Mouse (Mus musculus) spleen, postnatal 10 days (tissue): ENCODE data around the gene Ccdc102a.

Experiments used
- DNase-seq, 2 experiments: peaks; one replicate each; pipeline ENCODE4 v3.0.0; 2021 to 2022; ENCODE audit warnings: low spot score in 2 of 2

Ccdc102a gene

GRCm38 (mm10) chr8:94922176-94922575 lies 4.3 kb upstream of the Ccdc102a start:
- DNase-seq, result no peak

DNA sequence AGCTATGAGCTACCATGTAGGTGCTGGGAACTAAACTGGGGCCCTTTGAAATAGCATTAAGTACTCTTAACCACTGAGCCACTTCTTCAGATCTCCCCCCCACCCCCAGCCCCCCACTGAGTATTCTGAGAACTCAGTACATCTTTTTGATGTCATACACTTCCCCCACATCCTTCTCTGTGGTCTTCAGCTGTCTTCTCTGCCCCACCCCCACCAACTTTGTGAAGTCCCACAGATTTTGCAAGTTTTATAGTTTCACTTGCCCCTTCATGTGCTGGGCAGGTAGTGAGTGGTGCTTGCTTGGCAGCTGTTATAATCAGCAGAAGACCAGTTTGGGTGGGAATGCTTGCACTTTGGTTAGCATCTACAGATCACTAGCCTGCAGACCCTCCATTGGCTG lies 1.4 kb upstream of the Ccdc102a start:
- no peak for DNase-seq

- DNase-seq, result peak; percentile 54 to 87
These were observed 546 bp downstream of the Ccdc102a start for GRCm38 (mm10) chr8:94917352-94917751.

DNA sequence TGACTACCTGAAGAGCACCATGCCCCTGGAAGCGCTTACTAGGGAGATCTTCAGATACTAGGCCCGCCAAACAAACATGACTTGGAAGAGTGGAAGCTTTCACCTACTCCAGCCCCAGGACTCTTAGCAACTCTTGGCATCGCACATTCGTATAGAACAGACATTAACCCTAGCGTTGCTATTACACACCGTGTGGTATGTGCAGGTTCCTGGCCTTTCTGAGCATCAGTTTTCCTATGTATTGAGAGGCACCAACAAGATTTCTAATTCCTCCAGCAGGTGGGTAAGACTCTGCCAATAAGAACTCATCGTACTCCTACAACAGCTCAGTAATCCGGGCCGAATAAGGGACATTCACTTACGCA lies 956 bp downstream of the Ccdc102a start:
- no peak for DNase-seq

GRCm38 (mm10) chr8:94916311-94916959 lies 1.5 kb downstream of the Ccdc102a start:
- DNase-seq, result no peak

GRCm38 (mm10) chr8:94914701-94915101 lies 3.2 kb downstream of the Ccdc102a start:
- DNase-seq, result no peak

DNA sequence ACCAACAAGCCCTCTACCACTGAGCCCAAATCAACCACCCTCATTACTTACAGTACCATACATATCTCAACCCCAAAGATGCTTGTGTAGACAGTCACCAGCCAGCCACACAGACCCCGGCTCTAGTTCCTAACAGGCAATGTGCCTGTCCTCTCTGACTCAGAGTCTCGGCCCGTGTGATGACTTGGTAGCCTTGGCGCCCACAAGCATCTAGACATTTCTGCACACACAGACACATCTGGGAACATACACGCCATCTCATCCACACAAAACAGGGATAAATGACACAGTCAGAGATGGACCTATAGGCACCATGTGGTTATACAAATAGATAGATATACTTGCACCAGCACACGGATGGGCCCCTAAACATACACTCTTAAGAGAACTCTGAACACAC lies 3.6 kb downstream of the Ccdc102a start:
- no peak for DNase-seq

DNA sequence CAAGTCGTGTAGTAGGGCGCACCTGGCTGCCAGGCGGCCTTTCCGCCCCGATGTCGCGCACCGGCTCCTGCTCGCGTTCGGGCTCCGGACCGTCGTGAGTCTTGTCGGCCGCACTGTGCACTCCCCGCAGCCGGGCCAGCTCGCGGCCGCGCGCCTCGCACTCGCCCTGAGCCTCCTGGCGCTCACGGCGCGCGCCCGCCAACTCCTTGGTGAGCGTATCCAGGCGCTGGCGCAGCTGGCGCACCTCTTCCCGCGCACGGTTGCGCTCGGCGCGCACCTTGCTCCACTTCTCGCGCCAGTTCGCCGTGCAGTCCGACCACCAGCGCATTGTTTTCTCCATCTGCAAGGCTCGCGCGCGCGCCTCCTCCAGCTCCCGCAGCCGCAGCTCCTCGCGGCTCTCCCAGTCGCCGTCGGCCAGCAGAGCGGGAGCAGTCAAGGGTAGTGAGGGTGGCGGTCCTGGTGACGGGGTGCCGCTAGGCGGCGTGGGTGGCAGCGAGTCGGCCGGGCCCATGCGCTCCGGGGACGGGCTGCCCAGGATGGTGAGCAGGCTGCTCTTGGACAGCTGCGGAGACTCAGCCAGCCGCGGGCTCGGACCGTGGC lies 4.7 kb downstream of the Ccdc102a start:
- peak in 1 of 2 experiments; percentile 68 for DNase-seq

DNA sequence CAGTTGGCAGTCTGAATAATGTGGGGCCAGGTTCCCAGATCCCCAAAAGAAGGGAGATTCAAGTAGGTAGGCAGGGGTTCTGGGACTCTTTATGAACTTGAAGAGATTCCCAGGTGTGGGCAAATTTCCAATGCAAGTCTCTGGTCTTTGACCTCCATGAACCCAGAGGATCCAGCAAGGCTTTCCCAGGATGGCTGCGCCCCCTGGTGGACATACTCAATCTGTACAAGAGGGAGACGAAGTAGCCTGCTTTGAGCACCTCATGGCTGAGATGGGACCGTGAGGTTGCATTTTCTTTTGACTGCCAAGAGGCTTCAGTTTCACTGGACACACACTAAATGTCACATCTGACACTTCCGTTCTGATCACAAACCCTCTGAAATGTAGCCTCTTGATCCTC lies 9.1 kb downstream of the Ccdc102a start:
- peak; percentile 86 to 92 for DNase-seq

DNA sequence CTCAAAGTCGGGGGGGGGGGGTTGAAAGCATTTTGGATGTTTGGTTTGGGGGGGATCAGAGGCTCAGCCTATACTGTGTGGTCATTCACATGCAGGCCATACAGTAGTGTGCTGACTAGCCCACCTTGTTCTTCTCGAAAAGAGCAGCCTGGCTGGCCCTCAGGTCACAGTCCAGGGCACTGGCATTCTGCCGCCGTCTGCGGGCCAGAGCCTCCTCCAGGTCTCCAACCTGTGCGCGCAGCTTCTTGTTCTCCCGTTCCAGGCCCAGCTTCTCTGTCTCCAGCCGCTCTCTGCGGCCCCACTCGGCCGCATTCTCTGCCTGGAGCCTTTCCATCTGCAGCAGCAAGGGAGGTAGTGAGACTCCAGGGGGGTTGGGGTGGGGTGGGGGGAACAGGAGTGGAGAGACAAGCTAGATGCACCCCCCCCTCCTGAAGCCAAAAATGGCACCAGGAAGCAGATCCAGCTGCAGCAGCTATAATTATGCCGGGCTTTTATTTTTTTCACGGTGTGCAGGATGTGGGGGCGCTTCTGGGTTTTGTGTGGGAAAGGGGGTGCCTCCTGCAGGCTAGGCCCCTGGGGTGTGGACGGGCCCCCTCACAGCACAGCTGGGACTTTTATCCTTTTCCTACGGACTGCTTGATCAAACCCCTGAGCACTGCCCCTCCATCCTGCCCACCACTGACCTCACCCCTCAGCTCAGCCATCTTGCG lies 10.2 kb downstream of the Ccdc102a start:
- no peak for DNase-seq

DNA sequence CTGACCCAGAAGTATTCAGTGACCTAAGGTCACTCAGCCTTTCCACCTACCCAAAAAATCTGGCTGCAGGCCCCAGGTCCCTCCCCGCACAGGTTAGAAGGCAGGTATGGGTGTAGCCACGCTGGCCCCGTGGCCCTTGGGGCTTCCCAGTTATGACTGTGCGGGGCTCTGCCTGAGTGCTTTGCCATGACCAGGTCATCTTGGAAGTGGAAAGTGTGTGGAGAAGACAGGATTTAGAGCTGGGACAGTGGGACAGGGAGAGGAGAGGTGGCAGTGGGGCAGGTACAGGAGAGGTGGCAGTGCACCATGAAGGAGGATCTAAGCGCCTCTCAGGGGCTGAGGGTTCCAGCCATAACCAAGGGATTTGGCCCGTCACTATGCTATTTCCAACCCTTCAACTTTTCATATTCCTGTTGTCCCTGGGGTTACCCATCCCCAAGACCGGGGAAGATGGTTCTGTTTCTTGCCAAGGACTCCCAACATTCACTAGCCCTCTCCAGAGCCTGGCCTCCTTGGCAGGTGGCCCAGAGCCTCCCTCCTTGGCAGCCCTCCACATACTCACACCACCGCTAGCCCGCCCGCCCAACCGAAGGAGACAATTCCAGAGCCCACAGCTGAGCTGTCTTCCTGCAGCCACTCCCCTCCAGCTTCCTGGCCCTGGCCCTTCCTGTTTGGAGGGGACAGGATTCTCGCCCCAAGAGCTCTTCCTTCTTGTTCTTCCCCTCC lies 13.3 kb downstream of the Ccdc102a start:
- peak in 1 of 2 experiments; percentile 70 for DNase-seq

GRCm38 (mm10) chr8:94903709-94904108 lies 14.2 kb downstream of the Ccdc102a start:
- DNase-seq, result no peak

- no peak for DNase-seq
These were observed 16.9 kb downstream of the Ccdc102a start for GRCm38 (mm10) chr8:94901031-94901430.

DNA sequence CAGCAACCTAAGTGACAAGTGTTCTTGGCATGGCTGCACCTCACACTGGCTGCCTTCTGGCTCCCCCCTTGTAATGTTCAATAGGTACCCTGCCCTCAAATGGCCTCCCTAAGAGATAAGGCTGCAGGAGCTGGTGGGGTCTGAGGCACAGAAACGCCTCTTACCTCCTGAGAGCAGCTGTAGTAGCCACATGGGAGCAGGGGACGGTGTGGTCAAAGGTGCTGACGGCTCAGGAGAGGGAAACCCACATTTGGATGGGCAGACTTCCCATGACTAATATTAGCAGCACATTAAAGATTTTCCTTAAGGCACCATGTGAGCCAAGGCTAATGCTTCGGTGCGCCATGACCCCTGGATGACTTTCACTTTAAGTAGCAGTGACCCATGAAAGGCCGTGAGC lies 17.3 kb downstream of the Ccdc102a start:
- DNase-seq, result no peak

DNA sequence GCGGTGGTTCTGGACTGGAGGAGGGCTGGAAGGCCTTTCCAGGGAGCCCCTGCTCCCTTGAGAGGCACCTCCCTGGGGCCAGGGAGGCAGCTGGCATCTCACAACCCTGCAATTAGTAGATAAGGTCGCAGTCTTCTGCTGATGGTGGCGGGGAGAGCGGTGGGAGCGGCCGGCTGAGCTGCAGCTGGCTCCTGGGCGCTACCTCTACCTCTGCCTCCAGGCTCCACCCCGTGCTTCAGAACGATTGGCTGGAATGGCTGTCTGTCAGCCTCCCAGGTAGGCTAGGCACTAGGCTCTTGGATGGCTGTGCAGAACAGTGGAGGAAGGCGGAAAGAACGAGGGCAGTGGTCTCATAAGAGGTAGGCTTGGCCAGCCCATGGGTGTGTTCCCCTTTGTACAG lies 18.6 kb downstream of the Ccdc102a start:
- peak; percentile 81 to 90 for DNase-seq

- DNase-seq, result no peak
These were observed 25.0 kb downstream of the Ccdc102a start for GRCm38 (mm10) chr8:94892917-94893316.

DNA sequence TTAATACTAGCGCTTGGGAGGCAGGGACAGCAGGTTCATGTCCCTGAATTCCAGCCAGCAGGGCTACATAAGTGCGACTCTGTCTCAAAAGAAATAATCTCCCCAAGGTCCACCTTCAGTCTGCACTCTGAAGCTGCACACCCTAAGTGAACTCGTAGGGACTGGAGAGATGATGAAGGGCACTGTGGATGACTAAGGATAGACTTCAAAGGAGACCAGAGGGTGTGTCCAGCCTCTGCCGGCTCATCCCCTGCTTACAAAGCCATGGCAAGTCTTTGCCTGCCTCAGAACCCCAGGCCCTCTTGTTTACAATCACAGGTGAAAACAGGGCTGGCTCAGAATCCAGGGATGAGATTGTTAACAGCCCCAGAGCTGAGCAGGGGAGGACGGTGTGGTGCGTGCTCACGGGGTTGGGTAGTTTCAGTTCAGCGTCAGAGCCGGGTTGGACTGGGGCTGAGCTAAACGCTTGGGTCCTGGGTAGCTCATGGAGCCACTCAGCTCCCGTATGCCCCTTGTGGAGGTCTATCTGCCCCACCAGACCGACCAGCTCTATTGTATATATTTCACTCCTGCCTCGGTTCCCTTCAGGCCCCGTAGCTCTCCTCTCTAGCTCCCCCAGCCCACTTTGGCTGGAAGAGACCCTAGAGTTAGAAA lies 29.4 kb downstream of the Ccdc102a start:
- no peak for DNase-seq

DNA sequence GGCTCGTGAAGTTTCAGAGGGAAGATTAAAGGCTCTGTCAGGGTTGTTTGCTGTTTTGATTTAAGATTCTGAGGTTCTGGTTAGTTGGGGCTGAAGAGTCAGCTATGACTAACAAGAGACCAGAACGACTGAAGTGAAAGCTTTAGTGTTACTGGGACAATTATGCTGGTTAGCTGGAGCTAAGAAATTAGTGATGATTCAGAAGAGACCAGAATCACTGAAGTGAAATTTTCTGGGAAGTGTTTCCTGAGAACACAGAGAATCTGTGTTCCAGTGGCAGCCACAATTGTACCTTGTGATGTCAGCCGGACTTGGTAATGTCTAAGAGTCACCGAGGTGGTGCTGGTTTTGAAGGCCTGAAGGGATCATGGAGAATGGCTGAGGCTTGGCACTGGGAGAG lies 37.2 kb downstream of the Ccdc102a start:
- DNase-seq, result no peak

DNA sequence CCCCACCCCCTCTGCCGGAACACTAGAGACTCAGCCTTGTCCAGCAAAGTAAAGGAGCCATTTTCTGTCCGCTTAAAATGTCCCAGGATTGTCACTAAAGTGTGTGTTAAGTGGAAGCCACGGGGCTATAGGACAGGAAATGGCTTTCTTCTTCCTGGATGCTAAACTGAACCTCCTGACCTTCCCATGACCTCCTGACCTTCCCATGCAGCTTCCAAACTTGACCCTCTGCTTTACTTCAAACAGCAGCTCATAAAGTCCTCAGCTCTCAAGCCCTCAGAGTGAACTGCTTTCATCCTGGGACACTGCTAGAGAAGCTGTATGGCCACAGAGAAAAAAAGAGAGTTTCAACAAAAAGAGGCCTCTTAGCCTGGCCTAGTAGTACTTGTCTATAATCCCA lies 41.1 kb downstream of the Ccdc102a start:
- DNase-seq, result no peak

GRCm38 (mm10) chr8:94876197-94876730 lies 41.6 kb downstream of the Ccdc102a start, which contains the start of gene Dok4:
Gene Dok4 (minus strand): TSS chr8:94876330.
- peak; percentile 97 to 98 for DNase-seq

GRCm38 (mm10) chr8:94875871-94876150 lies 42.1 kb downstream of the Ccdc102a start:
- peak; percentile 55 to 56 for DNase-seq
